Mouse (Mus musculus) embryonic facial prominence, embryonic 11.5 days (tissue): ENCODE measurements at regions not wholly inside any gene's neighbourhood (a gene's known extent, or its start where the extent isn't known, plus 50 kb on each side); places are given as distances from the start of the nearest gene placed in this dataset.

Experiments used
- ATAC-seq: fragments of 200-750 bp; cut with Nextera tagmentation; replicated peaks from 2 replicates; pipeline ENCODE4 v1.8.0; 2017; ENCODE audit warnings: low read depth; ENCODE audit not compliant: insufficient number of reproducible peaks, low FRiP score, low TSS enrichment
- DNase-seq: peaks from one replicate; pipeline ENCODE4 v3.0.0-alpha.2; 2015; ENCODE audit warnings: low spot score
- H3K27ac ChIP-seq: fragments of 300-500 bp; sonication (generic); replicated peaks from 2 replicates; pipeline ENCODE4 v1.5.1; 2014; ENCODE audit warnings: mild to moderate bottlenecking, low read depth, low read length, control low read depth
- H3K27me3 ChIP-seq: fragments of 300-500 bp; sonication (generic); 2 replicates; pipeline ENCODE4 v1.6.1; 2014; ENCODE audit warnings: mild to moderate bottlenecking, low read length, moderate library complexity, mixed read lengths; ENCODE audit not compliant: control insufficient read depth, insufficient read depth
- H3K36me3 ChIP-seq: fragments of 300-500 bp; sonication (generic); replicated peaks from 2 replicates; pipeline ENCODE4 v1.6.1; 2014; ENCODE audit warnings: low read depth, mild to moderate bottlenecking, low read length, moderate library complexity, mixed read lengths; ENCODE audit not compliant: control insufficient read depth, insufficient read depth
- H3K4me1 ChIP-seq: fragments of 300-500 bp; sonication (generic); 2 replicates; pipeline ENCODE4 v1.6.1; 2014; ENCODE audit warnings: low read length, mixed read lengths; ENCODE audit not compliant: control insufficient read depth, insufficient read depth
- H3K4me2 ChIP-seq: fragments of 300-500 bp; sonication (generic); 2 replicates; pipeline ENCODE4 v1.6.1; 2014; ENCODE audit warnings: low read depth, mild to moderate bottlenecking, control low read depth, low read length, moderate library complexity
- H3K4me3 ChIP-seq: fragments of 300-500 bp; sonication (generic); 2 replicates; pipeline ENCODE4 v1.5.1; 2014; ENCODE audit warnings: low read depth, low read length, control low read depth
- H3K9ac ChIP-seq: fragments of 300-500 bp; sonication (generic); replicated peaks from 2 replicates; pipeline ENCODE4 v1.6.1; 2014; ENCODE audit warnings: mild to moderate bottlenecking, control low read depth, low read length
- H3K9me3 ChIP-seq: fragments of 300-500 bp; sonication (generic); replicated peaks from 2 replicates; pipeline ENCODE4 v1.6.1; 2016; ENCODE audit warnings: mild to moderate bottlenecking, low read length, inconsistent platforms, mixed read lengths; ENCODE audit not compliant: control insufficient read depth
- WGBS: fragments of 180-500 bp; shearing (Covaris S2); extraction: QIAGEN DNeasy Blood & Tissue Kit; methylation state at CpG from one replicate; pipeline ENCODE4 v1.1.7; 2014; 5-methylcytosine and 5-hydroxymethylcytosine counted together

GRCm38 (mm10) chr14:64511300-64511699, 407.2 kb downstream of the Prss52 start:
- Histone ChIP-seq H3K27me3 (no peaks in the 10 kb centered on the region), H3K9ac (no peak overlapping the region), H3K4me3 (no peak overlapping the region), H3K27ac (no peak overlapping the region), H3K4me1 (no peaks in the 10 kb centered on the region), H3K36me3 (no peaks in the 10 kb centered on the region), H3K4me2 (no peak overlapping the region), H3K9me3 (no peaks in the 10 kb centered on the region)
- no peak for DNase-seq
- no peak for ATAC-seq
- 87% methylated on average over 7 of the region's 7 CpGs for WGBS

- H3K4me1 ChIP-seq, result no peaks in the 10 kb centered on the region
- no peak overlapping the region for H3K4me2 ChIP-seq
- H3K27ac ChIP-seq, result no peak overlapping the region
- H3K9me3 ChIP-seq, result no peaks in the 10 kb centered on the region
- ATAC-seq, result no peak
- no peak overlapping the region for H3K9ac ChIP-seq
- 79% methylated on average over 7 of the region's 7 CpGs for WGBS
- no peaks in the 10 kb centered on the region for H3K27me3 ChIP-seq
- no peak overlapping the region for H3K4me3 ChIP-seq
- no peaks in the 10 kb centered on the region for H3K36me3 ChIP-seq
- no peak for DNase-seq
These were observed 408.6 kb downstream of the Prss52 start for GRCm38 (mm10) chr14:64512726-64513125.

- DNase-seq (no peak), ATAC-seq (no peak)
- Histone ChIP-seq H3K27me3 (no peaks in the 10 kb centered on the region), H3K36me3 (no peaks in the 10 kb centered on the region), H3K27ac (no peak overlapping the region), H3K4me2 (no peak overlapping the region), H3K9me3 (no peaks in the 10 kb centered on the region), H3K9ac (no peak overlapping the region), H3K4me3 (no peak overlapping the region), H3K4me1 (no peaks in the 10 kb centered on the region)
- WGBS, result 48% methylated on average over 7 of the region's 7 CpGs
These were observed 413.6 kb downstream of the Prss52 start for GRCm38 (mm10) chr14:64517584-64518195.

- no peak for DNase-seq
- Histone ChIP-seq H3K27me3 (no peaks in the 10 kb centered on the region), H3K9me3 (no peaks in the 10 kb centered on the region), H3K4me1 (no peaks in the 10 kb centered on the region), H3K4me2 (no peak overlapping the region), H3K27ac (no peak overlapping the region), H3K9ac (no peak overlapping the region; the same call in 1 of the 2 replicates), H3K36me3 (no peaks in the 10 kb centered on the region), H3K4me3 (no peak overlapping the region)
- ATAC-seq, result no peak
- WGBS, result 45% methylated on average over 8 of the region's 8 CpGs
These were observed 420.6 kb downstream of the Prss52 start for GRCm38 (mm10) chr14:64524641-64525040.

GRCm38 (mm10) chr14:64525302-64526078, 421.4 kb downstream of the Prss52 start:
- Histone ChIP-seq H3K4me3 (no peak overlapping the region), H3K9ac (no peak overlapping the region), H3K4me2 (no peak overlapping the region), H3K4me1 (no peaks in the 10 kb centered on the region), H3K36me3 (no peaks in the 10 kb centered on the region), H3K27ac (no peak overlapping the region), H3K9me3 (no peaks in the 10 kb centered on the region), H3K27me3 (no peaks in the 10 kb centered on the region)
- WGBS, result 56% methylated on average over 10 of the region's 10 CpGs
- ATAC-seq (no peak), DNase-seq (no peak)

- no peaks in the 10 kb centered on the region for H3K9me3 ChIP-seq
- no peak overlapping the region for H3K4me2 ChIP-seq
- H3K9ac ChIP-seq, result no peak overlapping the region
- no peaks in the 10 kb centered on the region for H3K4me1 ChIP-seq
- no peaks in the 10 kb centered on the region for H3K27me3 ChIP-seq
- ATAC-seq (no peak), DNase-seq (no peak)
- WGBS, result 70% methylated on average over 3 of the region's 3 CpGs
- no peak overlapping the region for H3K4me3 ChIP-seq
- no peak overlapping the region for H3K27ac ChIP-seq
- H3K36me3 ChIP-seq, result no peaks in the 10 kb centered on the region
These were observed 426.5 kb downstream of the Prss52 start for GRCm38 (mm10) chr14:64530541-64530940.

- no peak overlapping the region for H3K9ac ChIP-seq
- no peaks in the 10 kb centered on the region for H3K27me3 ChIP-seq
- H3K4me3 ChIP-seq, result no peak overlapping the region
- DNase-seq (no peak), ATAC-seq (no peak)
- 54% methylated on average over 7 of the region's 7 CpGs for WGBS
- H3K9me3 ChIP-seq, result no peaks in the 10 kb centered on the region
- H3K27ac ChIP-seq, result no peak overlapping the region
- no peaks in the 10 kb centered on the region for H3K36me3 ChIP-seq
- no peak overlapping the region for H3K4me2 ChIP-seq
- no peaks in the 10 kb centered on the region for H3K4me1 ChIP-seq
These were observed 427.3 kb downstream of the Prss52 start for GRCm38 (mm10) chr14:64531221-64531949.

- no peaks in the 10 kb centered on the region for H3K9me3 ChIP-seq
- H3K4me1 ChIP-seq, result no peaks in the 10 kb centered on the region
- no peak for ATAC-seq
- no peak overlapping the region for H3K9ac ChIP-seq
- WGBS, result 91% methylated on average over 5 of the region's 5 CpGs
- H3K27me3 ChIP-seq, result no peaks in the 10 kb centered on the region
- no peak overlapping the region for H3K27ac ChIP-seq
- H3K36me3 ChIP-seq, result no peaks in the 10 kb centered on the region
- H3K4me3 ChIP-seq, result no peak overlapping the region
- no peak overlapping the region for H3K4me2 ChIP-seq
- no peak for DNase-seq
These were observed 428.3 kb downstream of the Prss52 start for GRCm38 (mm10) chr14:64532351-64532750.
